Mouse (Mus musculus) common myeloid progenitor, adult 5-6 weeks (primary cell): Measurements from ENCODE around the gene Aipl1. TPM values are rescaled to one million over a fixed set of nuclear protein-coding genes. Genes with fewer than 3 reads are reported as not detected.
"Not testable (repeated sequence)": the region's sequence is repeated elsewhere in the genome, so short reads cannot be mapped to it uniquely, and the experiment has no call there.

Experiments used
- ATAC-seq: replicated peaks from 2 replicates; pipeline ENCODE4 v1.8.0; 2016; ENCODE audit warnings: low read depth, mild to moderate bottlenecking, moderate TSS enrichment, inconsistent platforms; ENCODE audit not compliant: poor library complexity, severe bottlenecking
- total RNA-seq: library from RNA; stranded (forward); fragments of 200-1000, 187-1606 nt; gene quantifications from 2 replicates; pipeline ENCODE4 v1.2.3, GENCODE M21; 2017

Aipl1 gene
- total RNA-seq, 1 experiment from 2014 or later: 1.2 TPM

DNA sequence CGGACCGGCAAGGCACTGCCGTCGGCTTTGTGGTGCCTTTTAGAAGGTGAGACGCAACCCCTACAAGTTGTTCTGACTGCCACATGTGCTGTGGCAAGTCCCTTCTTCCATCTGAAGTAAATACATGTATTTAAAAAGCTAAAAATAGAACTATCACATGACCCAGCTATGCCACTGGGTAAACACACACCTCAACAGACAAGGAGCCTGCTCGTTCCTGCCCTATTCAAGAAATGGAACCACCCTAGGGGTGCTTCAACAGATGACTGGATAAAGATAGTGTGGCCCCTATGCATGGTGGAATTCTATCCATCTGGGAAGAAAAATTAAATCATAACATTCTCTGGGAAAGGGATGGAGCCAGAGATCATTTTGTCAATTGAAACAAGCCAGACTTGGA is 14.5 kb downstream of the Aipl1 start:
- ATAC-seq: no peak

DNA sequence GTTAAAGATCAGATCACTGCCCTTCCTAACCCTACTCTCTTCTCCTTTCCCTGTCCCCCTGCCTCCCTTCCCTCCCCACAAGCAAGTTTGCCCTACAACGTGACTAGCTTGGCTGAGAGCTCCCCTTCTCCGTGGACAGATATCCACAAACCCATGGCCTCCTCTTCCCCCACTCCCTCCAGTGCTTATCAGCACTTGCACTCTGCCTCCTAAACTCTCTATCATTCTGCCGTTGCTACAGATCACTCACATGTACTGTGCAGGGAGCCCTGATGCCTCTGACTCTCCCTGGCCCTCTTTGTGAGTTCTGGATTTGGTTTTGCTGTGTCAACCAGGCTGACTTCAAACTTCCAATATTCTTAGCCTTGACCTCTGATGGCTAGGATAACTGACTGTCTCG is 16.3 kb downstream of the Aipl1 start:
- no peak for ATAC-seq

DNA sequence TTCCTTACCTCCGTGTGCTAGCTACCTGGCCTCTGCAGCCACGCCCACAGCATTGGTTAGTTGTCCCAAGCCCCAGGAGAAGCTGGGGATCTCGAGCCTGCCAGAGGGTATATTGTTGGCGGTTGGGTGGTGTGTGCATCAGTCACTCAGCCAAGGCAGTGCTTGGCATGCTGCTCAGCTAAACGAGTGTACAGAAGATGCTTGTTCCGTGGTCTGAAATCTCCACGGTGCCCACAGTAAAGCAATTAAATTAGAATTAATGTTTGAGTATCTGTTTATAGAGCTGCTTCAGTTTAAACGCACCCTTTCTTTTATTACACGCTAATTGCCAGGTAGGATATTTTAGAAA is 20.1 kb downstream of the Aipl1 start:
- no peak for ATAC-seq

DNA sequence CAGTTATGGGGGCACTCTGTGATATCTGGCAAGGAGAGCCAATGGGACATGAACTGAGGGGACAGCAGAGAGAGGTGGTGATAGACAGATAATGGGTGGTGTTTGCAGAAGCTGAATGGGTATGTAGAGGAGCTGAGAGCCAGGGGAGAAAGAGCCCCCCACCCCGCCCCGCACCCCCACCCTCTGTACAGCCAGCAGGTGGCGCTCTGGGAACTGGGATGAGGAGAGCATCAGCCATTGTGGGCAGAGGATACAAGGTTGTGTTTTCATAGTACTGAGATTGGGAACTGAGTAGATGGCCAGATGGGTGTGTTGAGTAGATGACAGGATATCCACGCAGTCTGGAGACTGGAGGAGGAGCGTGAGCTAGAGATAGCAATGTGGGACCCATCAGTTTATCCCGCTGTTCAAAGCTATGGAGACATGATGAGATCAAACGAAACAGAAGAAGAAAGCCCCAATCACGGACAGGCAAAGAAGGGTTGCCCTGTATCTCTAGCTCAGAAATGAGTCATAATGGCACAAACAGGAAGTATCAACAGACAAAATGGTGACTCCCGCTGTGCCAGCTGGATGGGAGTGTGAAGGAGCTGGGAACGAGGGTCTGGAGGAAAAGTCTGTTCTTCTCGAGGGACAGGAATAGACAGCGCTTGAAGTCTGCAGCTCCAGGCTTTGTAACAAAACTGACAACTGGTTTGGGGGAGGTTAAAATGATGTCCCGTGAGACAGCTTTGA is 20.6 kb downstream of the Aipl1 start:
- no peak for ATAC-seq

DNA sequence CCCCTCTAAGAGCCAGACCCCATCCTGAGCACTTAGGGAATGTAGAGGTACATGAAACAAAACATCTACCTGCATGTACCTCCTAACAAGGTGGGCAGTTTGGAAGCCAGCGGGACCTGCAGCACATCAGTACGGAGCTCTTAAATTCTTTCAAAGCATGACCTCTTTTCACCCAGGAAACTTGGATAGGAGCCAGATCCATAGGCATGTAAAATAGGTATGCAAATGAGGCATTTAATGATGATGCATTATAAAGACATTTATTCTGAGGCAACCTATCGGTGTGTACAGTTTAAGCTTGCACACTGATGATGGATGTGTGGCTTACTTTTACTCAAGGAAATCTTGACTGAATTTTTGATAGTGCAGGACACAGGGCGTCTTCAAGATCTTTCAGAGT is 22.6 kb downstream of the Aipl1 start:
- ATAC-seq: no peak

DNA sequence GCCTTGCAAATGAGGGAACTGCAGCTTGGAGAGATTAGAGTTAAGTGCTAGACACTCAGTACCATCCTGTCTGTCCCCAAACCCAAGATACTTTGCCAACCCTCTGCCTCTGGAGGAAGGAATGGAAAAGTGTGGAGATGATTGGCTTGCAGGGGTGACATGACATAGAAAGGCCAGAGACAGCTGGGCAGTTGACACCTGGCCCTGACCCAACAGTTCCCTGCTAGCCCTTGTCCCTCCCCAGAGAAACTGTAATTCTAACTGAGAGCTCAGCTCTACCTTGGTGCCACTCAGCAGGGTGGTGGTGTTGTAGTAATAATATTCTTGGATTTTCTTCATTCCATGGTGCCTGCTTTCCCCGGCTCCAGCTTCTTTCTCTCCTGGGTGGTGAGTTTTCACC is 25.4 kb downstream of the Aipl1 start:
- no peak for ATAC-seq

DNA sequence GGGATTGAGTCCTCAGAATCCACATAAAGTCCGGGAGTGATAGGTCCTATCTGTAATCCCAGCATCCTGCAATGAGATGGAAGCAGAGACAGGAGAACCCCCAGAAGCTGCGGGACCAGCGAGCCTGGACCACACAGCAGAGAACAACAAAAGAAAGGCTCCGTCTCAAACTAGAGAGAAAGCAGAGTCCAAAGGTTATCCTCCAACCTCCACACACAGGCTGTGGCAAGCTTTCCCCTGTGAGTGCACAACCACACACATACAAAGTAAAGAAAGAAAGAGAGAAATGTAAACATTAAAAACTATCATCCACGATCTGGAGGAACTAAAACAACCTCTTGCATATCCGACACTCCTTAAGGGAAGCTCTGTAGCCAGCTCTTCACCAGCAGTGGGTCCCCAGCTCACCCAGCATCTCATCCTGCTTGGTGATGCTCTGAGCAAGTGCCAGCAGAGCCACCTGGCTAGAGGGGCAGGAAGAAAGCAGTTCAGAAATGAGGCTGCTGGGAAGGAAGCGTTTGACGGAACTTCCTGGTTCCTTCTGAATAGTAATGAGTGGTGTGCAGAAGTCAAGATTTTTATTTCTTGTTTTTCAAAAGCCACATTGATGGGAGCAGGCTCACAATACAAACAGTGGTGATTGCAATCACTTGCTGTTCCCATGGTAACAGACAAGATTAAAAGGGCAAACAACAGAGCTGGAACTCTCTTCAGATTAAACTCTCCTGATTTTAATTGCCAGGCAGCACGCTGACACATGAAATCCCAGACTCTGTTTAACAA is 26.2 kb downstream of the Aipl1 start:
- no peak for ATAC-seq

DNA sequence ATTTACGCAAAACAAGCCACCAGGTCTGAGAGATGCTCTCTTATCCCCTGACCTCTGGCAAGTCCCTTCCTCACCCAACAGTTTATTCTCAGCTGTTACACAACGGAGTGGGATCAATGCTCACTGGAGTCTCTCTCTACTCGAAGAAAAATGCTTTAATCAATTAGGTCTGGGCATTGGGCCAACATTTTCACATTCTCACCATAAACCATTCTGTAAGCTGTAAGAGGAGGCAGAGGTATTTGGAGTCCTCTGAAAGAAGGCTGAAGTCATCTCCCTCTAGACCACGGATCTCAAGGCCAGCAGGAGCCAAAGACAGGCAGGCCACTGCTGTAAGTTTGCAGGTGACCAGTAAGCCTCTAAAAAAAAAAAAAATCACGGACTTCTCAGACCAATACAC is 26.9 kb downstream of the Aipl1 start:
- no peak for ATAC-seq

DNA sequence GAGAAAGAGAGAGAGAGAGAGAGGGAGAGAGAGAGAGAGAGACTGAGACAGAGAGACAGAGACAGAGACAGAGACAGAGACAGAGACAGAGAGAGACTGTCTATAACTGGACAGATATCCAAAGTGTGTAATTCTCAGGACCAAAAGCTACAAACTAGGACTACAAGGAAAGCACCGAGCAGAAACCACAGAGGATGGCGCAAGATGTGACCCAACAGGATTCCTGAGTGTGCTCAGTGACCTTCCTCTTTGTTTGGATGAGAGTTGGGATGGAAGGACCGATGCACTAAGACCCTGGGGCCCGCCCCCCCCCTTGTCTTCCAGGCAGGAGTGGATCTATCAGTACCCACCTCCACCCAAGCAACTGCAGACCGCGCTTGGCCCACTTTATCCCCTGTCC is 31.8 kb downstream of the Aipl1 start:
- no peak for ATAC-seq

DNA sequence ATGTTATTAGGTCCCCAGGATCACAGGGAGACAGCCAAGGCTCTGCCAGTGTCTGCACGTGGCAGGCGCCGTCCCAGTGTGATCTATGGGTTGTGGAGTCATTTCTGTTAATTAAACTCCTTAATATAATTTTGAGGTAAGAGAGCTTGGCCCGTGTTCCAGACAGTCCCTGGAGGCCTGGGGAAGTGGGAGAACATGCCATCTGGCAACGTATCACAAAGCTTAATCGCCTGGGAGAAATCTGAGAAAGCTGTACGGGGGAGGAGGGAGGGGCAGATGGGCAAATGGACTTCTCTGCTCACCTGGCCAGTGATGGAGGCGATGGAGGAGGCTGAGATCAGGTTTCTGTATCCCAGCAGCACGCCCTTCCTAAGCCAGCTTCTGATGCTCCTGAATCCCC is 34.1 kb downstream of the Aipl1 start:
- ATAC-seq: no peak

DNA sequence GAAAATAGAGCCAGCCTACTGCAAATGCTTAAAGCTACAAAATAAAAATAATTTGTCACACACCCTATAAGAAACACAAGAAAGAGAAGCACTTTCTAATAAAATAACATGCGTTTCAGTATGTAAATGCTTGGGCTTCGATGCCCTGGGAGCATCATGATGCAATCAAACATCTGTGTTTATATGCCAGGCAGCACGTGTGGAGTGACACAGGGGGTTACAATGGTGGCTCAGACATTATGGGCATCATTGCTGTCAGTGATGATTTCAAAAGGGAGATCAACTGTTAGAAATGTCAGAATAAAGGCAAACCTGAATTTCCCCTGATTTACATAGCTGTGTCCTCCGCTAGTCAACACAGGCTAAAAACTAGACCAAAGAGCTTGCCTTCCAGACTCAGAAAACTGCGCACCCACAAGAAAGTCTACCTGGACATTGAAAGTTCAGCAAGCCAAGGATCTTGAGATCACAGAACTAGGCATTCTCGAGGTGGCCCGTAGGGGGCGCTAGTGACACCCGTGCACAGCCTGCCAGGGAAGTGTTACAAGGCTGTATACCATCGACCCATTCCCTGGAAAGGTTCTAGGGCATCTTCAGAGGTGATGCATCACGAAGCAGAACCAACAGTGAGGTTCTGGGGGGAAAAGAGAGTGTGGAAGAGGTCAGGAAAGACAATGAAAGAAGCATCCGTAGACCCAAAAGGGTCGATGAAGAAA is 35.0 kb downstream of the Aipl1 start:
- no peak; the same call in 1 of the 2 replicates for ATAC-seq

DNA sequence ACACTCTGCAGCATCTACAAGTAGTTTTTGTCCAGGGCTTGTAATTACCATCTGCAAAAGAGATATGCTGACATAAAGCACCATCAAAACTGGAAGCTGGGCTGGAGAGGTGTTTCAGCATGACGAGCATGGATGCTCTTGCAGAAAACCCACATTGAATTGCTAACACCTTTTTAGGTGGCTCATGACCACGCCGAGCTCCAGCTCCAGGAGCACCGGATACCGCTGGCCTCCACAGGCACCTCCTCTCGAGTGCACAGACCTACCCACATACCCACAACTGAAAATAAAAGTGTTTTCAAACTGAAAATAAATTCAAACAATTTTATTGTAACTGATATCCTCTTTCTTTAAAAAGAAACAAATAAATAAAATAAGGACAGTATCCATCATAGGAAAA is 37.1 kb downstream of the Aipl1 start:
- ATAC-seq: no peak

DNA sequence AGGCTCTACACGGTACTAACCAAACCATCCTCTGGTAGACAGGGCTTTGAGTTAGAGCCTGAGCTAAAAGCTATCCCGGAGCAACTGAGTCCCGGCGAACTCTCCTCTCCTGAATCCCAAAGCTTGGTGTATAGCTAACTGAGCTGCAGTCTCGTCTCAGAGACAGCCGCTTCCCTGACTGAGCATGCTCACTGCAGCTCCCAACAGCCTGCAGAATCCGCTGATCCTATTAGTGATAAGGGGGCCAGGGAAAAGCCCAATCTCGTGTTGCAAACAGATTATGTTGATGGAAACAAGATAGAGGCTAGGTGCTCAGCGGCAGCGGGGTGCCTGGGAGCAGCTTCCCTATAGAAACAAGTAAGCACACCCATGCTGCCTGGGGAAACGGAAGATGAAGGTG is 40.5 kb downstream of the Aipl1 start:
- ATAC-seq: no peak

DNA sequence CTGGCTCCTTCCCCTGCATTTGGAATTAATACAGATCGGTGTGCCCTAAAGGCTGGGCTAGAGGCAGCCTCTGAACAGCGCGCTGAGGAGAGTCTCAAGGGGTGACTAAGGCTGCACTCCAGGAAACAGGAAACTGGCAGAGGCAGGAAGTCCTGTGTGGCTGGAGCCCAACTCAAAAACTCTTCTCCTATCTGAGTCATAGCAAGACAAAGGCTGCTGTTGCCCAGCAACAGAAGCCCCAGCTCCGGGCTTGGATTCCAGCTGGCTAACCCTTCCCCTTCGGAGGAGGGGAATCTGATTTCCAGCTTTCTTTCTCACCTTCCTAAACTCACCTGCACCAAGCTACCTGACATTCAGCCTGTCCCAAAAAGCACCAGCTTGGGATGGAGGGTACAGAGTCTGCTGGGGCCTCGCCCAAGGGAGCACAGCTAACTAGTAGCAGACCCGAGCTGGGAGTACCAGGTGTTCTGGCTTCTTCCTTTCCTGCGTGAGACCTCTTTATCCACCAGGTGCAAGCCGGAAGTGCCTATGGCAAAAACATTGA is 41.3 kb downstream of the Aipl1 start:
- peak; percentile 95 for ATAC-seq

DNA sequence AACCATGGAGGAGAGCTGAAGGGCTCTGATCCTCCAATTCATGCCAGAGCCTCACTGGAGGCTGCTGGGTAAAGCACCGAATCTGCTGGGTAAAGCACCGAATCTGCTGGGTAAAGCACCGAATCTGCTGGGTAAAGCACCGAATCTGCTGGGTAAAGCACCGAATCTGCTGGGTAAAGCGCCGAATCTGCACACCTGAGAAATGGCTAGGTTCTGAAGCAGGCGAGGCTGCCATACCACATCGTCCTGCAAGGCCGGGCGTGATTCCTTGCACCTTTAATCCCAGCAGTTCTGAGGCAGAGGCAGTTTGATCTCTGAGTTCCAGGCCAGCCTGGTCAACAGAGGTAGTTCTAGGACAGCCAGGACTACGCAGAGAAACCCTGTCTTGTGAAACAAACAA is 44.9 kb downstream of the Aipl1 start:
- ATAC-seq: no peak

DNA sequence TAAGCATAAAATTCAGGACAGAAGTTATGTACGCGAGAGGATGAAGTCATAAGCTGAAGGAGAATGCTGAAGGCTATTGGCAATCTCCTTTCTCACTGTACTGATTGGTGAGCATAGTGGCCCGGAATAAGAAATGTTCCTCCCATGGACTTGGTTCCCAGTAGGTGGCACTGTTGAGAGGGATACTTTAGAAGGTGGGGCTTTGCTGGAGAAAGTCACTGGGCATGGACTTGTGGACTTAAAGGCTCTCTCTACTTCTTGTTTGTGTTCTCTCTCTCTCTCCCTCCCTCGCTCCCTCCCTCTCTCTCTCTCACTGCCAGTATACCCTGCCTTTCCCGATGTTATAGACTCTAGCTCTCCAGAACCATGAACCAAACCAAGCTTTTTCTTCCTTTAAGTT is 45.8 kb downstream of the Aipl1 start:
- ATAC-seq: peak; percentile 85

DNA sequence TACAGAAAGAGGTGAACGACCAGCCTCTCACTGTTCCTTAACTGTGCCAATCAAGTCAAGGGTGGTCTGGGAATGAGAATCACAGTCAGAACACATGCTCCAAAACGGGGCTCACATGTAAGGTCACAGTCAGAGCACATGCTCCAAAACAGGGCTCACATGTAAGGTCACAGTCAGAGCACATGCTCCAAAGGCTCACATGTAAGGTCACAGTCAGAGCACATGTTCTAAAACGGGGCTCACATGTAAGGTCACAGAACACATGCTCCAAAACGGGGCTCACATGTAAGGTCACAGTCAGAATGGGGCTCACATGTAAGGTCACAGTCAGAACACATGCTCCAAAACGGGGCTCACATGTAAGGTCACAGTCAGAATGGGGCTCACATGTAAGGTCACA is 47.9 kb downstream of the Aipl1 start:
- not testable (repeated sequence) for ATAC-seq

DNA sequence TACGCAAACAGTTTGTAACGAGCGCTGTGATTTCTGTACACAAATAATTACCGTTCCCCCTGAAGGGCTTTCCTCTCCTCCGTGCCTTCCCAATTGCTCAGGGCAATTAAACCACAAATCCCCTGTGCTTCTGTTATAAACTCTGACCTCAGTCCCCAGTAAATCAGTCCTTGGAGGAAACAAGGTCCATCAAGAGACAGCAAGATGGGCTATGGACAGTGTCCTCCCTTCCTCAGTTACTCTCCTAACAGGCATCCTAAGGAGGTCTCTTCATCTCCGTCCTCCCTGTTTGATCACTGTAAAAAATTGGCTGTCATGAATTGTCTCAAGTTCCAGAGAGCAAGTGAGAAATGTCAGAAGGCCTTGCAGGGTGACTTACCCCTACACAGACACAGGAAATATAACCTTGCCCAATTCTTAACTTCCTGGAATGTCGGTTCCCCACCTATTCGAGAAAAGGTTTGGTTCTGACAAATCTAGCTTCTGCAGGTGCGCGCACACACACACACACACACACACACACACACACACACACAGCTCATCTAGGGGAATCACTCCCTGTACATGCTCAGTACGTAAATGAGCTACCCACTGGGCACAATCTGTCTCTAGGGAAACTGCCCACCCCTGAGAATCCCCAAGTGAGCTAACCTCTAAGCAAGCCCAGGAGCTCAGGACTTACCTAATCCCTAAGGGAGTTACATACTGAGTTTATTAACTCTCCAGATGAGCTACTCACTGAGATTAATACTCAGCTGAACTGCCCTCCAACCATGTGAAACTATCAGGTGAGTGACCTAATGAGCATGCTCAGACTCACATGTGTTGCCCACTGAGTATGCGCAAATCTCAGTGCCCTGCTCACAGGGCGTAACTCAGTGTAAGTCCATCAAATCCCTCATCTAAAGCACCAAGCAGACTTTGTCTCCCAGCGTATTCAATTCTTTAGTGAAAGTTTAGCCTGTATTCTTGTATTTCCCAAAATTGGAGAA is 49.9 kb downstream of the Aipl1 start:
- no peak for ATAC-seq

DNA sequence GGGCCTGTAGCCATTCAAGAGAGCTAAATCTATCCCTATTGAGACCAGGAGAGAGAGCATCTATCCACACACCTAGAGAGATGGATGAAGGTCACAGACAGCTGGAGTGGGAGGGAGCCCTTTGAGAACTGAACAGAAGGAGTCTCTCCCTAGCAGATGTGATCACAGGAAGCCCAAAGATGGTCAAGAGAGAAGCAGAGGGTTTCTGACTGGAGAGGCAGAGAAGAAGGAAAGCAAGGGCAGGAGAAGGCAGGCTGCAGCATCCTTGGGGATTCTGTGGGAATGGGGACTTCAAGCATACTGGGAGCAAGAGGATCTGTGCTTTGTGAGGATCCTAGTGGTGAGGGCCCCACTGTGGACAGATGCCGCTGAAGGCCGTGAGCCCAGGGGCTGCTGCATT is 51.5 kb downstream of the Aipl1 start:
- ATAC-seq: no peak
